Mouse (Mus musculus) megakaryocyte, embryonic 14.5 days (primary cell): Measurements from ENCODE around the gene Oaf. TPM values are rescaled to one million over a fixed set of nuclear protein-coding genes. Genes with fewer than 3 reads are reported as not detected.

Experiments used
- H3K27me3 ChIP-seq: replicated peaks from 2 replicates; pipeline ENCODE3; 2012; ENCODE audit warnings: inconsistent platforms
- H3K36me3 ChIP-seq: replicated peaks from 2 replicates; pipeline ENCODE3; 2012; ENCODE audit warnings: low read length, inconsistent platforms, mixed read lengths
- H3K4me1 ChIP-seq: 2 replicates; pipeline ENCODE4 v1.6.1; 2012; ENCODE audit warnings: inconsistent platforms
- H3K4me3 ChIP-seq: replicated peaks from 2 replicates; pipeline ENCODE3; 2012; ENCODE audit warnings: moderate library complexity, mild to moderate bottlenecking, inconsistent platforms
- H3K9me3 ChIP-seq: 2 replicates; pipeline ENCODE4 v1.6.1; 2012; ENCODE audit warnings: inconsistent platforms
- FLI1 ChIP-seq: IDR thresholded peaks from 2 replicates; pipeline ENCODE4 v1.6.1; 2012; ENCODE audit warnings: low read length, inconsistent platforms, mixed read lengths
- GATA1 ChIP-seq: IDR thresholded peaks from 3 replicates; pipeline ENCODE4 v1.6.1; 2012; ENCODE audit warnings: mixed read lengths, low read length, inconsistent platforms, borderline replicate concordance
- polyA plus RNA-seq: library from polyadenylated mRNA; stranded (reverse); fragments of >175 nt; gene quantifications from 2 replicates; pipeline ENCODE4 v1.2.3, GENCODE M21; 2012; ENCODE audit warnings: low replicate concordance; ENCODE audit not compliant: insufficient read depth

Oaf gene
- polyA plus RNA-seq, 1 experiment = 8.2 TPM

DNA sequence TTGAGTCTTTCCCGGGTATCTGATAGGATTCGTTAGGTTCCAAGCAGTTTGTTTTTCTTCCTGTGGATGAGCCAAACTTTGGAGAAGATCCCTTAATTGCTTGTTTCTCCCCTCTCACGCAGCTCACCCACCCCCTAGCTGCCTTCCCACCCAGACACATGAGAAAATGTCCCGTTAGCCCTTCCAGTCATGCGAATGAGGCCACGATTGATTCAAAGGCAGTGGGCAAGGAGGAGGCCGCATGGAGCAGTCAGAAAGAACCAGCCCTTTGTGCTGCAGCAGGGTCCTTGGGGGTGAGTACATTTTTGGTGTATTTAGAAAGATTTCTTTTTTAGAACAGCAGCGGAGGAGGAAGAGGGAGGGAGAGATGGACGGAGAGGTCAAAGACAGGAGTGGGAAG lies 25.5 kb upstream of the Oaf start:
- H3K4me3 ChIP-seq = no peak overlapping the region
- peaks cover 36% of the 10 kb centered on the region for H3K27me3 ChIP-seq
- no peak for TF ChIP-seq FLI1
- no peak for TF ChIP-seq GATA1
- H3K9me3 ChIP-seq = no peaks in the 10 kb centered on the region
- H3K36me3 ChIP-seq = no peaks in the 10 kb centered on the region
- H3K4me1 ChIP-seq = no peaks in the 10 kb centered on the region; the same call in 1 of the 2 replicates

GRCm38 (mm10) chr9:43263946-43264451 lies 24.3 kb upstream of the Oaf start:
- no peak for TF ChIP-seq FLI1
- TF ChIP-seq GATA1 = no peak

GRCm38 (mm10) chr9:43262811-43263550 lies 23.3 kb upstream of the Oaf start:
- TF ChIP-seq GATA1 (no peak), FLI1 (no peak)
- Histone ChIP-seq H3K9me3 (no peaks in the 10 kb centered on the region), H3K36me3 (no peaks in the 10 kb centered on the region), H3K4me3 (no peak overlapping the region), H3K4me1 (no peaks in the 10 kb centered on the region; the same call in 1 of the 2 replicates), H3K27me3 (peaks cover 29% of the 10 kb centered on the region)

More at GRCm38 (mm10) chr9:43263946-43264451, 24.3 kb upstream of the Oaf start:
- H3K9me3 ChIP-seq = no peaks in the 10 kb centered on the region
- no peak overlapping the region for H3K4me3 ChIP-seq
- H3K36me3 ChIP-seq = no peaks in the 10 kb centered on the region
- peaks cover 28% of the 10 kb centered on the region for H3K27me3 ChIP-seq
- H3K4me1 ChIP-seq = no peaks in the 10 kb centered on the region; the same call in 1 of the 2 replicates

- Histone ChIP-seq H3K9me3 (no peaks in the 10 kb centered on the region), H3K36me3 (no peaks in the 10 kb centered on the region), H3K4me1 (no peaks in the 10 kb centered on the region; the same call in 1 of the 2 replicates), H3K27me3 (peaks cover 27% of the 10 kb centered on the region), H3K4me3 (no peak overlapping the region)
- TF ChIP-seq FLI1 = no peak
Measured at GRCm38 (mm10) chr9:43262390-43262789, 22.7 kb upstream of the Oaf start.

DNA sequence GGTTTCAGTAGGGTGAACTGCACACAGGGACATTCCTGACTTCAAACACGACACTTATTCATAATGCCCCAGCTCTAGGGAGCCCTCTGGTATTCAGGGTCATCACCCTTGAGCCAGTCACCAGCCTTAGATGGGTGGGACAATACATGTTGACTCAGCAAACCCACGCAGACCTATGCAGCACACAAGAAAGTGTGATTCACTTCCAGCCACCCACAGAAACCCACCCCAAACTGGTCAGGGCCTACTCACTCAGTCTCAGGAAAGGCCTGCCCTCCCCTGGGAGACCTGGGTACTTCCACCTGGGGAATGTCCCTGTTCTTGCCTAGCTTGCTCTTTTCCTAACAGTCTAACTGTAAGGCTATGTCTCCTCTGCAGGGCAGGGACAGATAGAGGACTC lies 22.2 kb upstream of the Oaf start:
- TF ChIP-seq GATA1 (no peak), FLI1 (no peak)

DNA sequence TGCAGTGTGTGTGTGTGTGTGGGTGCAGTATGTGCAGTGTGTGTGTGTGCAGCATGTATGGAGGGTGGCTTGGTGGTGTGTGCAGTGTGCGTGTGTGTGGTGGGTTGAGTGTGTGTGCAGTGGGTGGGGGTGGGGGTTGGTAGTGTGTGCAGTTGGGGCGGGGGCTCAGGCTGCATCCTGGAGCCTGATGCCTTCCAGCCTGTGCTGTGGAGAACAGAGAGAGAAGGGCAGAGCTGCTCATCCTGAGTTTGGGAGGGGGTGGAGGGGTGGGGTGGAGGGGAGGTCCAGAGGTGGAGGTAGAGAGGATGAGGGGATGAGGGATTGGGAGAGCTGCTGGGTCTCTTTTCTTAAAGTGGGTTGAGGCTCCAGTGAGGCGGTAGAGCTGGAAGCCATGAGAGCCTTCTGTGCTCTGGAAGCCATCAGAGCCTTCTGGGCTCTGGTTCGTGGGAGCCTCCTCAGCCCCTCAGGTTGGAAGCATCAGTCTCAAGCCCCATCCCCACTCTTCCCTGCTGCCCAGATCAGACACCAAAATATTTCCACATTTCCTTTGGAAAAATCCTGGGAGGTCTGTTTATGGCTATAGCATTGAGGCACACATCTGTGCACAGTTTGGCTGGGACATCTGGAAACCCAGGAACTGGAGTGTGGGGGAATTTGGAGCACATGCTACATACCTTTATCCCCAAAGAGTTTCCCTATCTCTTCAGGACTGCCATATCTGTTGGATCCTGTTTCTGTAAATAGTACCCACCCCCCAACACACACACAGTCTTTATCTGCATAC lies 21.6 kb upstream of the Oaf start:
- Histone ChIP-seq H3K36me3 (no peaks in the 10 kb centered on the region), H3K4me1 (no peaks in the 10 kb centered on the region; the same call in 1 of the 2 replicates), H3K9me3 (no peaks in the 10 kb centered on the region), H3K27me3 (peaks cover 20% of the 10 kb centered on the region), H3K4me3 (no peak overlapping the region)
- TF ChIP-seq GATA1 = no peak
- no peak for TF ChIP-seq FLI1

More for the DNA sequence above, 22.2 kb upstream of the Oaf start:
- Histone ChIP-seq H3K27me3 (peaks cover 25% of the 10 kb centered on the region), H3K4me1 (no peaks in the 10 kb centered on the region; the same call in 1 of the 2 replicates), H3K36me3 (no peaks in the 10 kb centered on the region), H3K4me3 (no peak overlapping the region), H3K9me3 (no peaks in the 10 kb centered on the region)

DNA sequence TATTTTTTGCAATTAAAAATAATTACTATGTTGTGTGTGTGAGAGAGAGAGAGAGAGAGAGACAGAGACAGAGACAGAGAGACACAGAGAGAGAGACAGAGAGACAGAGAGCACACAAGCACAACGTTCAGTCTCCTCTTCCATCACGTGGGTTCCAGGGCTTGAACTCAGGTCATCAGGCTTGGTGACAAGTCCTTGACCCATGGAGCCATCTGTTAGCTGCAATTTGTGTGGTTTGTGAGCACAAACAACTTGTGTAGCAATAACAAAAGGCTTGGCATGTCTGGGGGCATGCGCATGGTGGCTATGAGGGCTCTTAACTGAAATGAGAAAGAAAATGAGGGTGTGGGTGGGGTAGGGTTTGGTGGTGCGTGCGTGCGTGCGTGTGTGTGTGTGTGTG lies 20.9 kb upstream of the Oaf start:
- TF ChIP-seq GATA1 (no peak), FLI1 (no peak)

GRCm38 (mm10) chr9:43253271-43253681 lies 13.6 kb upstream of the Oaf start:
- Histone ChIP-seq H3K9me3 (no peaks in the 10 kb centered on the region), H3K4me1 (no peaks in the 10 kb centered on the region), H3K4me3 (no peak overlapping the region), H3K36me3 (no peaks in the 10 kb centered on the region), H3K27me3 (peaks cover 21% of the 10 kb centered on the region)
- TF ChIP-seq GATA1 (no peak), FLI1 (no peak)

More for the DNA sequence above, 20.9 kb upstream of the Oaf start:
- Histone ChIP-seq H3K27me3 (peaks cover 17% of the 10 kb centered on the region), H3K36me3 (no peaks in the 10 kb centered on the region), H3K4me1 (no peaks in the 10 kb centered on the region; the same call in 1 of the 2 replicates), H3K4me3 (no peak overlapping the region), H3K9me3 (no peaks in the 10 kb centered on the region)

- Histone ChIP-seq H3K4me3 (no peak overlapping the region), H3K4me1 (no peaks in the 10 kb centered on the region), H3K36me3 (no peaks in the 10 kb centered on the region), H3K9me3 (no peaks in the 10 kb centered on the region), H3K27me3 (peaks cover 22% of the 10 kb centered on the region)
- TF ChIP-seq FLI1 (no peak), GATA1 (no peak)
Measured at GRCm38 (mm10) chr9:43252790-43253189, 13.1 kb upstream of the Oaf start.

- Histone ChIP-seq H3K27me3 (peaks cover 22% of the 10 kb centered on the region), H3K4me3 (no peak overlapping the region), H3K9me3 (no peaks in the 10 kb centered on the region), H3K4me1 (peaks cover 2% of the 10 kb centered on the region), H3K36me3 (no peaks in the 10 kb centered on the region)
- no peak for TF ChIP-seq FLI1
- TF ChIP-seq GATA1 = no peak
Measured at GRCm38 (mm10) chr9:43251786-43252185, 12.1 kb upstream of the Oaf start.
